In genomic region chr9:14348416-14348815, GRCm38 (mm10) we compare ENCODE assay signal across 8 mouse cellular contexts. TPM values are rescaled to one million over a fixed set of nuclear protein-coding genes. Genes with fewer than 3 reads are reported as not detected.
DNase-seq lines count a peak whose midpoint lies in the region; ATAC-seq and TF ChIP-seq lines count a peak whose summit lies in the region.

No protein-coding gene starts in this region.

- H3K36me3 ChIP-seq in forebrain, embryonic 14.5 days (ENCODE audit: control insufficient read depth, insufficient read depth, low read length), result no peaks in the 10 kb centered on the region
- H3K36me3 ChIP-seq in forebrain, embryonic 10.5 days (replicated peaks), result no peaks in the 10 kb centered on the region
- H3K36me3 ChIP-seq in thymus, adult 2 months (ENCODE audit: control insufficient read depth, insufficient read depth, low read length), result no peaks in the 10 kb centered on the region

- intact Hi-C loops in heart, postnatal 36 days (cut with DNase I), result loop anchor here (2.0 to 5.0 kb wide), 2 partner anchors 38 to 149 kb away; no protein-coding TSS in a partner anchor
- intact Hi-C loops in left cerebral cortex, postnatal 10 days (cut with DNase I), result no loop called here

- whole genome bisulfite sequencing in forebrain, embryonic 14.5 days, result 50% methylated on average over 4 of the region's 4 CpGs
- 58% methylated on average over 4 of the region's 4 CpGs for WGBS in forebrain, embryonic 10.5 days
- whole genome bisulfite sequencing in thymus, adult 2 months, result 59% methylated on average over 4 of the region's 4 CpGs

- H3K9ac ChIP-seq in forebrain, embryonic 14.5 days (ENCODE audit: low read length), result no peak overlapping the region

- H3K27ac ChIP-seq in forebrain, embryonic 14.5 days (ENCODE audit: low read depth, low read length), result no peak overlapping the region
- H3K27ac ChIP-seq in forebrain, embryonic 10.5 days, result no peak overlapping the region
- no peak overlapping the region for H3K27ac ChIP-seq in thymus, adult 2 months (ENCODE audit: control insufficient read depth, insufficient read depth, low read length)

- no peak overlapping the region for H3K4me3 ChIP-seq in forebrain, embryonic 14.5 days (ENCODE audit: low read depth, low read length)
- H3K4me3 ChIP-seq in forebrain, embryonic 10.5 days, result no peak overlapping the region
- H3K4me3 ChIP-seq in thymus, adult 2 months (ENCODE audit: control insufficient read depth, insufficient read depth, low read length), result no peak overlapping the region

- TF ChIP-seq POLR2A in thymus, adult 2 months (IDR thresholded peaks at IDR 0.05; ENCODE audit: control insufficient read depth, extremely low read depth, insufficient read depth, low read length, poor library complexity), result no peak

- no peaks in the 10 kb centered on the region for H3K27me3 ChIP-seq in forebrain, embryonic 14.5 days (replicated peaks; ENCODE audit: control insufficient read depth, insufficient read depth, low read length)
- no peaks in the 10 kb centered on the region for H3K27me3 ChIP-seq in forebrain, embryonic 10.5 days (ENCODE audit: poor library complexity, severe bottlenecking)
- H3K27me3 ChIP-seq in thymus, adult 2 months (ENCODE audit: control insufficient read depth, insufficient read depth, low read length), result no peaks in the 10 kb centered on the region

- no peaks in the 10 kb centered on the region for H3K9me3 ChIP-seq in forebrain, embryonic 14.5 days (replicated peaks; ENCODE audit: control insufficient read depth, low read length)
- H3K9me3 ChIP-seq in forebrain, embryonic 10.5 days, result no peaks in the 10 kb centered on the region

- no peak overlapping the region for H3K4me2 ChIP-seq in forebrain, embryonic 14.5 days (ENCODE audit: low read length)

- no peak for ATAC-seq in forebrain, embryonic 14.5 days
- 0 out of 2 replicates have a peak, but pooled peaks have one; percentile 41 for ATAC-seq in neutrophil, adult 5-6 weeks (ENCODE audit: extremely low read depth, insufficient number of reproducible peaks, low FRiP score, poor library complexity, severe bottlenecking)

- no peaks in the 10 kb centered on the region for H3K4me1 ChIP-seq in forebrain, embryonic 14.5 days (ENCODE audit: control insufficient read depth, insufficient read depth, low read length)
- H3K4me1 ChIP-seq in forebrain, embryonic 10.5 days, result no peaks in the 10 kb centered on the region
- no peaks in the 10 kb centered on the region for H3K4me1 ChIP-seq in thymus, adult 2 months (replicated peaks; ENCODE audit: control insufficient read depth, insufficient read depth, low read length)

- peak; percentile 6 for DNase-seq in forebrain, embryonic 14.5 days (ENCODE audit: low spot score)
- DNase-seq in forebrain, embryonic 10.5 days (ENCODE audit: extremely low spot score, low spot score), result no peak
- peak; percentile 47 for DNase-seq in thymus, adult 2 months
- DNase-seq in thymus, adult 18-20 months, result no peak
- peak; percentile 21 to 29 for DNase-seq in heart, postnatal 36 days
- DNase-seq in left cerebral cortex, postnatal 10 days (ENCODE audit: extremely low spot score in 1 of 2, low spot score in 2 of 2), result no peak
- no peak for DNase-seq in urinary bladder, adult 18-20 months (ENCODE audit: low spot score in 2 of 2)

- no peak; the same call in 1 of the 2 replicates for TF ChIP-seq CTCF in thymus, adult 2 months (IDR thresholded peaks at IDR 0.05; ENCODE audit: borderline replicate concordance, control insufficient read depth, extremely low read depth, insufficient read depth, low read length, poor library complexity)

RNA-seq across cellular contexts. Expression of gene Endod1, which starts 32.9 kb away (rescaled TPM):
- 10.0 and 10.8 TPM in 2 replicates for polyA plus RNA-seq in forebrain, embryonic 14.5 days (2014; fragmentation: Nextera tagmentation; extraction: Ambion mirVana)
- 5.4 and 5.8 TPM in 2 replicates for polyA plus RNA-seq in forebrain, embryonic 10.5 days (2016; fragmentation: Nextera tagmentation; extraction: Ambion mirVana)
- 62.3 and 64.2 TPM in 2 replicates for polyA plus RNA-seq in thymus, adult 2 months (2012; rRNA removed)
- 1 to 10 TPM; 8.2 to 8.5 TPM for total RNA-seq in heart, postnatal 36 days (2021)
- 3.7 and 5.1 TPM in 2 replicates for total RNA-seq in neutrophil, adult 5-6 weeks (2017)
- total RNA-seq in left cerebral cortex, postnatal 10 days (2021), result 10 to 100 TPM; 48.5 to 50.7 TPM

Comparison
In these comparisons a context has a peak if more than half of its experiments do, and no peak if none do; other contexts are left out.
1. DNase-seq: peak in forebrain, embryonic 14.5 days (single experiment), thymus, adult 2 months (single experiment) and heart, postnatal 36 days (2 of 2); none in forebrain, embryonic 10.5 days (single experiment), thymus, adult 18-20 months (0 of 2), left cerebral cortex, postnatal 10 days (0 of 2) and urinary bladder, adult 18-20 months (0 of 2).